Mouse (Mus musculus) hindbrain, embryonic 15.5 days (tissue): ENCODE results near the gene Zfp786. TPM values are rescaled to one million over a fixed set of nuclear protein-coding genes. Genes with fewer than 3 reads are reported as not detected.
"Not testable (repeated sequence)": the region's sequence is repeated elsewhere in the genome, so short reads cannot be mapped to it uniquely, and the experiment has no call there.

ENCODE experiments used
- ATAC-seq: fragments of 200-750 bp; cut with Nextera tagmentation; 2 replicates; pipeline ENCODE4 v1.8.0; 2017; ENCODE audit warnings: low read depth, moderate number of reproducible peaks, moderate TSS enrichment; ENCODE audit not compliant: low FRiP score
- H3K27ac ChIP-seq: fragments of 300-500 bp; sonication (generic); replicated peaks from 2 replicates; pipeline ENCODE4 v1.5.1; 2015; ENCODE audit warnings: mild to moderate bottlenecking, inconsistent platforms
- H3K27me3 ChIP-seq: fragments of 300-500 bp; sonication (generic); 2 replicates; pipeline ENCODE4 v1.6.1; 2015; ENCODE audit warnings: control low read depth, inconsistent platforms
- H3K36me3 ChIP-seq: fragments of 300-500 bp; sonication (generic); 2 replicates; pipeline ENCODE4 v1.6.1; 2015; ENCODE audit warnings: control low read depth, inconsistent platforms
- H3K4me1 ChIP-seq: fragments of 300-500 bp; sonication (generic); replicated peaks from 2 replicates; pipeline ENCODE4 v1.6.1; 2015; ENCODE audit warnings: control low read depth, inconsistent platforms
- H3K4me2 ChIP-seq: fragments of 300-500 bp; sonication (generic); 2 replicates; pipeline ENCODE4 v1.6.1; 2015; ENCODE audit warnings: moderate library complexity, mild to moderate bottlenecking, inconsistent platforms
- H3K4me3 ChIP-seq: fragments of 300-500 bp; sonication (generic); 2 replicates; pipeline ENCODE4 v1.5.1; 2015; ENCODE audit warnings: mild to moderate bottlenecking, inconsistent platforms
- H3K9ac ChIP-seq: fragments of 300-500 bp; sonication (generic); 2 replicates; pipeline ENCODE4 v1.6.1; 2015; ENCODE audit warnings: inconsistent platforms
- H3K9me3 ChIP-seq: fragments of 300-500 bp; sonication (generic); 2 replicates; pipeline ENCODE4 v1.6.1; 2016; ENCODE audit warnings: control low read depth, inconsistent platforms
- WGBS: fragments of 180-500 bp; shearing (Covaris S2); methylation state at CpG from one replicate; pipeline ENCODE4 v1.1.7; 2015; 5-methylcytosine and 5-hydroxymethylcytosine counted together
- polyA plus RNA-seq: library from polyadenylated mRNA; unstranded; fragments of >200 nt; fragmentation: Nextera tagmentation; extraction: Ambion mirVana; gene quantifications from 2 replicates; pipeline ENCODE4 v1.2.1, GENCODE M21; 2015

Gene Zfp786
- polyA plus RNA-seq: 14.7 and 15.3 TPM in 2 replicates

DNA sequence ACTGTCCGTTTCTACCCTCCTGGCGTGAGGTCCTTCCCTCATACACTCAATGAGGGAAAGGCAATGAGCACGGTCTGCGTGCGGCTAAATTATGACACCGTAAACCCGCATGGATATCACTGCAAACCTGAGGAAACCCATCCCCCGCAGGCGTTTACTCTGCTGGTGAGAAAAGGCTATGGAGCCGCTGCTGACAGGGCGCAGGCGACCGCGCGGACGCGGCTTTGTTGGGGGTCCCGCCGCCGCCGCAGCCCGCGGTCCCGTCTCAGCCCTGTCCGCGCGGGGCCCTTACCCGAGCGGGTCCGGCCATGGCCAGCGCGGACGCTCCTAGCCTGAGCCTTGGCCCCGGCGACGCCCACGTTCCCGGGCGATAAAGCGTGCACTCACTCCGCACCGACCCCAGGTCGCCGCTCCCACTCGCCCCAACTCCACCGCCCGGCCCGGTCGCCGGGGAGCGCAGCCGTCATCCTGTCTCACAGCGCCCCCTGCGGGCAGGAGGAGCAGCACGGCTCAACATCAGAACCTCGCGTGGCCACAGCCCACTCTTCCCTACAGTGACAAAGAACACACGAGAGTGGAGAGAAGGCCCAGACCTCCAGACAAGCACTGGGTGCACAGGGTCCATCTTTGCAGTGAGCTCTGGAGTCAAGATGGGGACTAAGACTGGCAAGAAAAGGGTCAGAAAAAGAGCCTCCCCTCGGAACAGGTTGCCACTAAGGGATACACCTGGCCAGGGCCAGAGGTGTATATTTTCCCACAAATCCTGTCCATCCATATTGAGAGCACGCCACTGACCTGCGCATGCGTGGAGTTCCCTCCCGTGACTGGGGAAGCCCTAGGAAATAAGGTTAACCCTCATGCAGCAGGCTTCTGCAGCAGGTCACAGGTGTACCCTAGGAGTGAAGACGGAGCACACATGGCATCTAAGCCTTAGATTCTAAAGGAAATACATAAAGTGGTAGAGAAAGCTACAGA lies at the start of gene Zfp786:
Zfp786 (minus strand) TSS at position 764 of the 975 bp plus-strand sequence.
- Histone ChIP-seq H3K27ac (peak within 1 kb of the TSS; percentile 97), H3K4me2 (peak within 1 kb of the TSS; percentile 62), H3K9me3 (no peaks in the 10 kb centered on the region), H3K36me3 (0 out of 2 replicates have a peak, but pooled peaks cover 2% of the 10 kb centered on the region), H3K4me1 (peaks cover 21% of the 10 kb centered on the region), H3K27me3 (no peaks in the 10 kb centered on the region), H3K9ac (peak within 1 kb of the TSS; percentile 92), H3K4me3 (peak within 1 kb of the TSS; percentile 86)
- 1% methylated on average over 64 of the region's 64 CpGs for WGBS
- ATAC-seq: peak; percentile 94

DNA sequence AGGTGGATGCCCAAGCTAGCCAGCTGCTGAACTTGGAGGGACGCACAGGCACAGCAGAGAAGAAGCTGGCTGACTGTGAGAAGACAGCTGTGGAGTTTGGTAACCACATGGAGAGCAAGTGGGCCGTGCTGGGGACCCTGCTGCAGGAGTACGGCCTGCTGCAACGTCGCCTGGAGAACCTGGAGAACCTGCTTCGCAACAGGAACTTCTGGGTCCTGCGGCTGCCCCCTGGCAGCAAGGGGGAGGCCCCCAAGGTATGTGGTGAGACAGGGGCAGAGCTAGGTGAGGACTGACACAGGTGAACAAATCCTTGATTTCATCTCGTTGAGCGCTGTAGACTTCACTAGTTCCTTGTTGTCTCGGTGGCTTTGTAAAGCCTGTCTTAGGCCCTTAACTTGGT lies 49.5 kb upstream of the Zfp786 start:
- ATAC-seq: no peak
- WGBS: 94% methylated on average over 10 of the region's 10 CpGs
- peaks cover 16% of the 10 kb centered on the region for H3K4me1 ChIP-seq
- no peaks in the 10 kb centered on the region for H3K9me3 ChIP-seq
- H3K27ac ChIP-seq: no peak overlapping the region
- H3K9ac ChIP-seq: no peak overlapping the region
- H3K27me3 ChIP-seq: no peaks in the 10 kb centered on the region
- peaks cover 47% of the 10 kb centered on the region for H3K36me3 ChIP-seq
- no peak overlapping the region for H3K4me3 ChIP-seq
- no peak overlapping the region for H3K4me2 ChIP-seq

DNA sequence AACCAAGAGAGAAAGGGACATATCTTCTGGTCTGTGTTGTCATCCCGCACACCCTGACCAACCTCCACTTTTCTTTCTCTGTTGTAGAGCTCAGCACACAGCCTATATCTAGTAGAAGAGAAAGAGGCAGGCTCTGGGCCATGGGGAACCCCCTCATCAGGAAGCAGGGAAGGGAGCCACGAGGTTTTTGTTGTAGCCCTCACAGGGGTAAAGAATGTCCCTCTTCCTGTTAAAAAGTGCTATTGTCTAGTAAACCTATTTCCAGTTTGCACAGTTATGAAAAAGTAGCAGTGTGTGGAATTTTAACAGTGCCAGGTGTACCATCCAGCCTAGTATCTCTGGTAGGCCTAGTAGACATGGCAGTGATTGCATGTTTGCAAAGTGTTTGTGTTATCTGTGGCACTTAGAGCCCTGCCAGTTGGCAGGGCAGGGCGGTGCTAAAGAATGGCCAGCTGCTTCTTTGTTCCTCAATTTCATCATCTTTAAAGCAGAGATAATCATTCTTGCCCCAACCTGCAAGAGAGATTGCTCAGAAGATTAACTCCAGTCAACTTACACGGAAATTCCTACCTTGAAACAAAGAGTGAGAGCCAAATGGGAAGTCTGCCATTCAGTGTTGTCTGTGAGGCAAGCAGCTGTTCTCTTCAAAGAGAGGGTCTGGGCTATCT lies 48.5 kb upstream of the Zfp786 start:
- no peak for ATAC-seq
- 67% methylated on average over 4 of the region's 4 CpGs for WGBS
- Histone ChIP-seq H3K27ac (no peak overlapping the region), H3K27me3 (no peaks in the 10 kb centered on the region), H3K4me1 (peaks cover 16% of the 10 kb centered on the region), H3K9ac (peak overlapping the region; percentile 88), H3K4me3 (peak overlapping the region; percentile 84), H3K36me3 (peaks cover 38% of the 10 kb centered on the region), H3K9me3 (no peaks in the 10 kb centered on the region), H3K4me2 (peak overlapping the region; percentile 86)

DNA sequence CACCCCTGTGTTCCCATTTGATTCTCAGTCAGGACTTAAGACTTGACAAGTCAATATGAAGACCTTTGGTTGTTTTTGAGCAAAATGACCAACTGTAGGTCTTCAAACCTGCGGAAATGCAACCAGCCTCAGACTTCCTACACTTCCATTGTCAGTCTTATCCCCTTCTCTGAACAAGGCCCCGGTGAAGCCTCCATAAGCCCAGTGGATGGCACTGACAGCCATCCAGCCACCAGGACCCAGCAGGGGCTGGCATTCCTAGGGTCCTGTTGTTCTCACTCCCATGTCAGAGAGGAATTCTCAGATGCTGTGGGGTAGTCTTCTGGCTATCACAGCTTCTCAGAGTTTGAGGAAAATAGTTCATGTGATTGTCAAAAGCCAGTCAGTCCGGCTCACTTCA lies 47.9 kb upstream of the Zfp786 start:
- peak overlapping the region; percentile 86 for H3K4me2 ChIP-seq
- H3K27me3 ChIP-seq: no peaks in the 10 kb centered on the region
- ATAC-seq: no peak
- WGBS: 43% methylated on average over 3 of the region's 3 CpGs
- peak overlapping the region; percentile 88 for H3K9ac ChIP-seq
- no peaks in the 10 kb centered on the region for H3K9me3 ChIP-seq
- peaks cover 32% of the 10 kb centered on the region for H3K36me3 ChIP-seq
- H3K4me1 ChIP-seq: peaks cover 16% of the 10 kb centered on the region
- peak overlapping the region; percentile 97 for H3K27ac ChIP-seq
- H3K4me3 ChIP-seq: peak overlapping the region; percentile 84

DNA sequence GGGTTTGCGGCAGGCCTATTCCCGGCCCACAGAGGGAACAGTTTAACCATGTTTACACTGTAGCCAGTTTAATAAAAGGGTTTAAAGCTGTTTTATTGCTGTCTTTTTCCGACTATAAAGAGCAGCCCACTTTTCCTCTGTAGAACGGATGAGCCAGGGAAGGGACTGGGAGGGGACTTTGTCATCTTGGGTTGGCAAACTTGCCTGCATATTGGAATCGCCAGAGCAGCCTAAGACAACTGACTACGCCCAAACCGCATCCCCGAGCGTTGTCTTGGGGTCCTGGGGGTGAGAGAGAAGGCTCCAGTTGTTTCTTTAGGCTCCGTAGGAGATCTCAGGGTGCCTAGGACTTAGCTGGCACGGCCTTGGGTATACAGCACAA lies 47.5 kb upstream of the Zfp786 start:
- Histone ChIP-seq H3K4me1 (peaks cover 16% of the 10 kb centered on the region), H3K27me3 (no peaks in the 10 kb centered on the region), H3K9me3 (no peaks in the 10 kb centered on the region), H3K4me2 (peak overlapping the region; percentile 86), H3K36me3 (peaks cover 29% of the 10 kb centered on the region), H3K9ac (peak overlapping the region; percentile 88), H3K27ac (peak overlapping the region; percentile 97), H3K4me3 (peak overlapping the region; percentile 84)
- no peak for ATAC-seq
- WGBS: 1% methylated on average over 11 of the region's 11 CpGs

DNA sequence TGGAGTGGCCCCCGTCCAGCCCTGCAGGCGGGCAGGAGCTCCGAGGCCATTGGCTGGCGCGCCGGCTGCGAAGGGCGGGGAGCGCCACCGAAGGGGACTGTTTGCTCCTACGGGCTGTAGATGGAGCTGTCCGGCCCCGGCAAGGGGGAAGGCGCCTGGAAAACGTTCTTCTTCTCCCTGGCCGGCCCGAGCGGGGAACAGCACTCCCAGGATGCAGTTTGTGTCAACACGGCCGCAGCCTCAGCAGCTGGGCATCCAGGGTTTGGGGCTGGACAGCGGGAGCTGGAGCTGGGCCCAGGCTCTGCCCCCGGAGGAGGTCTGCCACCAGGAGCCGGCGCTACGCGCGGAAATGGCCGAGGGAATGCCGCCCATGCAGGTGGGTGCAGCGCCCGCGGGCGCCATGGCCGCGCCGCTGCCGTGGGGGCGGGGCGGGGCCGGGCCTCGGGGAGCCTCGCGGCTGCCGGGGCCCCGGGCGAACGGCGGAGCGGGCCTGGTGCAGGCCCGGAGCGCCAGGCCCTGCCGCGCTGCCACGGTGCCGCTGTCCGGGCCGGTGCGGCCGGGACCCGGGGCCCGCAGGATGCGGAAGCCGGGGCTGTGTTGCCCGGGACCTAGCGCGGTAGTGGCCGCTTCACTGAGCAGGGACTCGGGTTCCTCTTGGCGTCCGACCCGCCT lies 46.9 kb upstream of the Zfp786 start:
- peak overlapping the region; percentile 88 for H3K9ac ChIP-seq
- peaks cover 23% of the 10 kb centered on the region for H3K36me3 ChIP-seq
- H3K4me3 ChIP-seq: peak overlapping the region; percentile 84
- ATAC-seq: peak; percentile 97
- H3K4me1 ChIP-seq: peaks cover 16% of the 10 kb centered on the region
- peak overlapping the region; percentile 97 for H3K27ac ChIP-seq
- H3K27me3 ChIP-seq: no peaks in the 10 kb centered on the region
- H3K9me3 ChIP-seq: no peaks in the 10 kb centered on the region
- WGBS: under 1% methylated on average over 50 of the region's 71 CpGs
- H3K4me2 ChIP-seq: peak overlapping the region; percentile 86

DNA sequence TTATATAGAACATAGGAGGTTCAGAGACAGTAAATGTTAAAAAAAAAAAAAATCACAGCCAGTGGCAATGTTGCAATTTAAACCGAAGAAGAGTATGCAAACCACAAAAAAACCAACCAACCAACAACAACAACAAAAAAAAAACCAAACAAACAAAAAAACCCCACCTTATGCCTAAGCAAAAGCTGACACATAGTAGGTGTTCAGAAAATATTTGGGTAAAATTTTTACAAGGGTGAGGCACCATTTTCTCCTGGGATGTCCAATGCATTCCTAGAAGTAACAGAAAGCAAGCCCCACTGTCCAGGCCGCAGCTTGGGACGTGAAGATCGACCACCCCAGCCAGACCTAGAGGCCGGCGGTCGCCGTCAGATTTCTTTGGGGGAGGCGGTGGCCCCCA lies 46.4 kb upstream of the Zfp786 start, which contains the start of gene Zfp282:
Zfp282 (plus strand) TSS at position 147 of the 400 bp plus-strand sequence.
- H3K4me2 ChIP-seq: peak within 1 kb of the TSS; percentile 86
- peaks cover 18% of the 10 kb centered on the region for H3K36me3 ChIP-seq
- peak within 1 kb of the TSS; percentile 88 for H3K9ac ChIP-seq
- 5% methylated on average over 9 of the region's 9 CpGs for WGBS
- peak within 1 kb of the TSS; percentile 84 for H3K4me3 ChIP-seq
- no peaks in the 10 kb centered on the region for H3K9me3 ChIP-seq
- H3K27ac ChIP-seq: peak within 1 kb of the TSS; percentile 97
- peaks cover 16% of the 10 kb centered on the region for H3K4me1 ChIP-seq
- ATAC-seq: no peak
- no peaks in the 10 kb centered on the region for H3K27me3 ChIP-seq

DNA sequence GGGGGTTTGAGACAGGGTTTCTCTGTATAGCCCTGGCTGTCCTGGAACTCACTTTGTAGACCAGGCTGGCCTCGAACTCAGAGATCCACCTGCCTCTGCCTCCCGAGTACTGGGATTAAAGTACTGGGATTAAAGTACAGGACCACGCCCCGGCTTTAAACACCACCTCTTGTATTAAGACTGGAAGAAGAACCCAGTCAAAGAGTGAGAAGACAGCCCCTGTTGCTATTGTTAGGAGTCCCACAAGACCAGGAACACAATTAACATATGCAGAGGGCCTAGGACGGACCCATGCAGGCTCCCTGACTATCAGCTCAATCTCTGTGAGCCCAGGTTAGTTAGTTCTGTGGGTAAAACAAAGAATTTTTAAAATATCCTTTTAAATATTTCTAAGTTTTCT lies 41.6 kb upstream of the Zfp786 start:
- Histone ChIP-seq H3K27me3 (no peaks in the 10 kb centered on the region), H3K36me3 (peaks cover 16% of the 10 kb centered on the region), H3K4me2 (no peak overlapping the region), H3K27ac (no peak overlapping the region), H3K4me1 (no peaks in the 10 kb centered on the region), H3K9ac (no peak overlapping the region), H3K4me3 (no peak overlapping the region), H3K9me3 (no peaks in the 10 kb centered on the region)
- ATAC-seq: no peak
- 91% methylated on average over 5 of the region's 5 CpGs for WGBS

DNA sequence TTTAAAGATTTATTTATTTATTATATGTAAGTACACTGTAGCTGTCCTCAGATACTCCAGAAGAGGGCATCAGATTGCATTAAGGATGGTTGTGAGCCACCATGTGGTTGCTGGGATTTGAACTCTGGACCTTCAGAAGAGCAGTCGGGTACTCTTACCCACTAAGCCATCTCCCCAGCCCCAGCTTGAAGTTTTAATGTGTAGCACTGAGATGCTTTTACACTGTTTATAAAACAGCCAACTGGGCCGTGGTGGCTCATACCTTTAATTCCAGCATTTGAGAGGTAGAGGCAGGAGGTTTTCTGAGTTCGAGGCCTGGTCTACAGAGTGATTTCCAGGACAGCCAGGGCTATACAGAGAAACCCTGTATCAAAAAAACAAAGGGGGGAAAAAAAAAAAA lies 27.1 kb upstream of the Zfp786 start:
- not testable (repeated sequence) for H3K27me3 ChIP-seq, H3K9ac ChIP-seq, H3K4me3 ChIP-seq, H3K4me1 ChIP-seq, H3K4me2 ChIP-seq, H3K27ac ChIP-seq, ATAC-seq, H3K9me3 ChIP-seq
- peaks cover 45% of the 10 kb centered on the region for H3K36me3 ChIP-seq
- WGBS: 96% methylated on average over 3 of the region's 3 CpGs

DNA sequence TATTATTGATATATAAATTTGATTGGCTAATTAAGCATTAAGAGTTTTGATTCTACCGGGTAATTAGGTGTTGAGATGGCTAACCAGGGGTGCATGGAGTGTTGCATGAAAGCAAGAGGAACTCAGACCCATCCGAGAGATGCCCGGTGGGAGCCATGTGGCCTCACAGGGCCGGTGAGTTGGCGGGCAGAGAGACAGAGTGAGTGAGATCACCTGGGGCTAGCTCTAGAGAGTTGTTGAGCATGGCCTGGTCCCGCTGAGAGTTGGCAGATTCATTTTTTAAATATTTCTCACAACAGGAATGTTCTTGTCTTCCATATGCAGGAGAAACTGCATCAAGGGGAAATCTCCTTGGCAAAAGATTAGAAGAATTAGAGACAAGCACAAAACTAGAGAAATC lies 26.6 kb upstream of the Zfp786 start:
- Histone ChIP-seq H3K4me1 (no peaks in the 10 kb centered on the region), H3K9ac (no peak overlapping the region), H3K4me2 (no peak overlapping the region), H3K4me3 (no peak overlapping the region), H3K36me3 (peaks cover 40% of the 10 kb centered on the region), H3K9me3 (no peaks in the 10 kb centered on the region), H3K27ac (no peak overlapping the region), H3K27me3 (no peaks in the 10 kb centered on the region)
- no peak for ATAC-seq
- WGBS: 96% methylated on average over 6 of the region's 6 CpGs

DNA sequence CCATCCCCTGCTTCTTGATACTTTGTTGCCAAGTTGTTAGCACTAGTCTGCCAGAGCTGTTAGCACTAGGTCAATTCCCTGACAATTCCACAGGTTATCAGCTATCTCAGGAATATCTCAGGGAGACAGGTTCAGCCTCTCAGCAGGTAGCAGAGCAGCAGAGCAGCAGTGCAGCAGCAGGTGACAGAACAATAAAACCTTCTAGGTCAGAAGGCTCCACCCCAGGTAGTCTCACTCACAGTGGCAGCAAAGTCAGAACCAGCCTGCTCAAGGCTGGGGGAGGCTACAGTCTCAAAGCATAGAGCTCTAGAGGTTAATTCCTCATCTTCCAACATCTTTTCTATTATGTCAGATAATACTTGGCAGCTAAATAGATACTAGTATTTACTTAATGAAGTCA lies 15.1 kb upstream of the Zfp786 start:
- Histone ChIP-seq H3K27me3 (no peaks in the 10 kb centered on the region), H3K36me3 (peaks cover 23% of the 10 kb centered on the region), H3K27ac (no peak overlapping the region), H3K4me3 (no peak overlapping the region), H3K4me1 (no peaks in the 10 kb centered on the region), H3K9me3 (no peaks in the 10 kb centered on the region), H3K9ac (no peak overlapping the region), H3K4me2 (no peak overlapping the region)
- ATAC-seq: no peak

DNA sequence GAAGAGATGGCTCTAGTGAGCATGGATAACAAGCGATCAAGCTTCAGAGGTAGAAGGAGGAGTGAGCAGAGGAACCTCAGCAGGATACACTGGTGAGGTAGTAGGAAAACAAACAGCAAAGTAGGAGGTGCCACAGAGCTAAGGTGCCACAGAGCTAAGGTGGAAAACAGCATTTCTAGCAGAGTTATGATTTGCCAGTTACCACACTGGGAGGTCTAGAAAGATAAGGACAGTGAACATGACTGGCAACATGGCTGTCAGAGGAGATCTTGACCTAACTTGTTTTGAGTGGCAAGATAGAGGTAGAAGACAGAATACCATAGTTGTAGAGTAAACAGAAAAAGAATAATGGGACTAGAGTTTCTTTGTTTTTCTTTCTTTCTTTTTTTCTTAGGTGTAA lies 11.7 kb upstream of the Zfp786 start:
- Histone ChIP-seq H3K9ac (no peak overlapping the region), H3K4me3 (no peak overlapping the region), H3K9me3 (no peaks in the 10 kb centered on the region), H3K27ac (no peak overlapping the region), H3K4me2 (no peak overlapping the region), H3K36me3 (peaks cover 25% of the 10 kb centered on the region), H3K27me3 (no peaks in the 10 kb centered on the region), H3K4me1 (peaks cover 16% of the 10 kb centered on the region)
- 90% methylated on average over 1 of the region's 1 CpGs for whole genome bisulfite sequencing
- ATAC-seq: no peak
